ENCODE assay signal across 17 mouse cellular contexts in the genomic region with DNA sequence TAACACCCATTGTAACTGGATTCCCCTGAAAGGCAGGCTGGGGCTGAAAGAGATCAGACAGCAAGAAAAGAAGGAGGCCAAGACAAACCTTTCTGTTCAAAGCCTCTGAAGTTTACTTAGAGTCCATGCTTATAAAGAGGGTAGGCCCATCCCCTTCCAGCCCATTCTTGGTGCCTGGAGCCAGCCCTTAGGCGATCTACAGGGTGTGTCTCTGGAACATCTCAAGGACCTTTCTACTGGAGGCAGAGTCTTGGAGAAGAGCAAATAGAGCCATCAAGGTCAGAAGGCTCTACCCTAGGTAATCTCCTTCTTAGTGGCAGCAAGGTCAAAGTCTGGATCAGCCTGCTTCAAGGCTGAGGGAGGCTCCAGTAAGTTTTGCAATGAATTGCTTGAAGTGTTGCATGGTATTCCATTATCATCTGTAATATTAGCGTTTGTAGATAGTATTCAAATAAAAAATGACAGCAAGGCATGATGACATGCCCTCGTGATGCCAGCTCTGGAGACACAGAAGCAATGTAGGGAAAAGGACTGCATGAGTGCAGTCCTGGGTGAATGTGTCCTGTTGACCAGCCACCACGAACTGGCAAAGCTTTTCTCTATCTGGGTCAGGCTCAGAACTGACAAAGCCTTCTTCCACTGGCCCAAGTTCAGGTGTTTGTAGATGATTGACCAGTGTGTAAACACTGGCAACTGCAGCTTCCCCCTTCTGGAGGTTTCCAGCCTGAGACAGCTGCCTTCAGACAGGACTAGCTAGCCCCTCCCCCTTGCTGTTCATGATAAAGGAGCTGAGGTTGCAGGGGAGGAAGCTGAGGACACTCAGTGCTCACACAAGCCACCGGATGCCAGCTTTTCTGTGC. TPM values are rescaled to one million over a fixed set of nuclear protein-coding genes. Genes with fewer than 3 reads are reported as not detected.
DNase-seq lines count a peak whose midpoint lies in the region; ATAC-seq and TF ChIP-seq lines count a peak whose summit lies in the region.
"Not testable (repeated sequence)": the region's sequence is repeated elsewhere in the genome, so short reads cannot be mapped to it uniquely, and the experiment has no call there.
"Had no signal": no experiment of that assay in that cellular context is flagged by ENCODE, and none has a peak within 500 bp of the region (broad histone marks: within the 10 kb centered on the region; RNA-seq: fewer than 3 reads in every experiment).

No protein-coding gene starts in this region.

- in situ Hi-C loops in Patski (cut with MboI; ENCODE audit: low pct_unique_long_range_greater_than_20kb) = not testable (repeated sequence)

- CTCF ChIA-PET in Patski (lab: Charles Lee) = not testable (repeated sequence)

- WGBS in liver, embryonic 15.5 days (ENCODE audit: insufficient replicate concordance) = 28% methylated on average over 5 of the region's 5 CpGs
- WGBS in stomach, embryonic 16.5 days = 44% methylated on average over 5 of the region's 5 CpGs

- POLR2A ChIA-PET in Patski (lab: Charles Lee) = not testable (repeated sequence)

- H3K27me3 ChIP-seq in Patski; liver, embryonic 15.5 days; stomach, embryonic 16.5 days (ENCODE audit: control insufficient read depth, insufficient read depth, low read length): not testable (repeated sequence)

- peaks cover 12% of the 10 kb centered on the region; the same call in 1 of the 2 replicates for H3K4me1 ChIP-seq in liver, embryonic 15.5 days (replicated peaks)
- H3K4me1 ChIP-seq in stomach, embryonic 16.5 days (ENCODE audit: control insufficient read depth, insufficient read depth, low read length) = not testable (repeated sequence)

- H3K9ac ChIP-seq in liver, embryonic 15.5 days; stomach, embryonic 16.5 days (ENCODE audit: low read length): not testable (repeated sequence)

- peak overlapping the region; percentile 41; the same call in 1 of the 2 replicates for H3K27ac ChIP-seq in liver, embryonic 15.5 days (replicated peaks)
- H3K27ac ChIP-seq in stomach, embryonic 16.5 days (ENCODE audit: low read length) = peak overlapping the region; percentile 73

- H3K36me3 ChIP-seq in liver, embryonic 15.5 days (replicated peaks); stomach, embryonic 16.5 days (ENCODE audit: control insufficient read depth, insufficient read depth, low read length): not testable (repeated sequence)

- not testable (repeated sequence) for H3K4me3 ChIP-seq in liver, embryonic 15.5 days (replicated peaks); stomach, embryonic 16.5 days (replicated peaks; ENCODE audit: low read length)

- peak; percentile 39 for ATAC-seq in Patski
- peak; percentile 79 for ATAC-seq in granulocyte monocyte progenitor cell, adult 5-6 weeks (replicated peaks; ENCODE audit: poor library complexity, severe bottlenecking)
- ATAC-seq in liver, embryonic 15.5 days (ENCODE audit: insufficient read depth) = peak; percentile 58
- peak; percentile 89 for ATAC-seq in stomach, embryonic 16.5 days (ENCODE audit: insufficient read depth, low FRiP score)

- not testable (repeated sequence) for H3K9me3 ChIP-seq in liver, embryonic 15.5 days (replicated peaks); stomach, embryonic 16.5 days (replicated peaks; ENCODE audit: control insufficient read depth, low read length)

- TF ChIP-seq CTCF in Patski (IDR thresholded peaks at IDR 0.05) = not testable (repeated sequence)

- H3K4me2 ChIP-seq in liver, embryonic 15.5 days; stomach, embryonic 16.5 days (ENCODE audit: low read depth, low read length): not testable (repeated sequence)

- DNase-seq in Patski (ENCODE audit: low read depth, low spot score) = not testable (repeated sequence)
- DNase-seq in kidney, adult 11 months = peak; percentile 86
- peak; percentile 78 for DNase-seq in kidney, postnatal 14 days
- DNase-seq in lung, postnatal 25 days (ENCODE audit: low spot score) = peak; percentile 49
- DNase-seq in urinary bladder, postnatal 36 days (ENCODE audit: low spot score in 2 of 2) = peak; percentile 20 to 24

RNA-seq across cellular contexts. Expression of gene Rdh7, which starts 4.8 kb away (rescaled TPM):
- polyA plus RNA-seq in Patski (2021) = not detected
- total RNA-seq in granulocyte monocyte progenitor cell, adult 5-6 weeks (2014; fragmentation: Nextera tagmentation) = not detected in 2 replicates
- total RNA-seq in granulocyte monocyte progenitor cell, adult 5-6 weeks (2017) = not detected in 2 replicates
- polyA plus RNA-seq in liver, embryonic 15.5 days (2015; fragmentation: Nextera tagmentation; extraction: Ambion mirVana) = 8.8 and 15.7 TPM in 2 replicates
- 0.40 and 0.57 TPM in 2 replicates for polyA plus RNA-seq in stomach, embryonic 16.5 days (2015; fragmentation: Nextera tagmentation; extraction: Ambion mirVana)
- total RNA-seq: gastrocnemius, postnatal 14 days; layer of hippocampus, postnatal 36 days; left cerebral cortex, postnatal 4 days had no signal
- polyA plus RNA-seq: embryonic facial prominence, embryonic 12.5 days; heart, embryonic 11.5 days; hindbrain, embryonic 10.5 days; neural tube, embryonic 14.5 days had no signal

RNA-seq across cellular contexts. Expression of gene Sdr9c7, which starts 4.9 kb away (rescaled TPM):
- polyA plus RNA-seq in Patski (2021) = not detected
- total RNA-seq in granulocyte monocyte progenitor cell, adult 5-6 weeks (2014; fragmentation: Nextera tagmentation) = not detected in 2 replicates
- not detected in 2 replicates for total RNA-seq in granulocyte monocyte progenitor cell, adult 5-6 weeks (2017)
- polyA plus RNA-seq in liver, embryonic 15.5 days (2015; fragmentation: Nextera tagmentation; extraction: Ambion mirVana) = not detected in 2 replicates
- polyA plus RNA-seq in stomach, embryonic 16.5 days (2015; fragmentation: Nextera tagmentation; extraction: Ambion mirVana) = 4.4 and 12.2 TPM in 2 replicates
- total RNA-seq: gastrocnemius, postnatal 14 days; layer of hippocampus, postnatal 36 days; left cerebral cortex, postnatal 4 days had no signal
- polyA plus RNA-seq: embryonic facial prominence, embryonic 12.5 days; heart, embryonic 11.5 days; hindbrain, embryonic 10.5 days; neural tube, embryonic 14.5 days had no signal

RNA-seq across cellular contexts. Expression of gene Rdh16f2, which starts 27.1 kb away (rescaled TPM):
- not detected for polyA plus RNA-seq in Patski (2021)
- total RNA-seq in granulocyte monocyte progenitor cell, adult 5-6 weeks (2014; fragmentation: Nextera tagmentation) = not detected in 2 replicates
- total RNA-seq in granulocyte monocyte progenitor cell, adult 5-6 weeks (2017) = not detected in 2 replicates
- polyA plus RNA-seq in liver, embryonic 15.5 days (2015; fragmentation: Nextera tagmentation; extraction: Ambion mirVana) = 0.29 and 0.68 TPM in 2 replicates
- polyA plus RNA-seq in stomach, embryonic 16.5 days (2015; fragmentation: Nextera tagmentation; extraction: Ambion mirVana) = 0.10 TPM in 1 of 2 replicates, not detected in the other
- total RNA-seq: adrenal gland, postnatal 36 days; gastrocnemius, postnatal 14 days; layer of hippocampus, postnatal 36 days; left cerebral cortex, postnatal 4 days had no signal
- polyA plus RNA-seq: embryonic facial prominence, embryonic 12.5 days; heart, embryonic 11.5 days; hindbrain, embryonic 10.5 days; neural tube, embryonic 14.5 days had no signal

RNA-seq across cellular contexts. Expression of gene Rdh19, which starts 43.7 kb away (rescaled TPM):
- polyA plus RNA-seq in Patski (2021) = not detected
- not detected in 2 replicates for total RNA-seq in granulocyte monocyte progenitor cell, adult 5-6 weeks (2014; fragmentation: Nextera tagmentation)
- total RNA-seq in granulocyte monocyte progenitor cell, adult 5-6 weeks (2017) = not detected in 2 replicates
- polyA plus RNA-seq in liver, embryonic 15.5 days (2015; fragmentation: Nextera tagmentation; extraction: Ambion mirVana) = 0.05 TPM in 1 of 2 replicates, not detected in the other
- polyA plus RNA-seq in stomach, embryonic 16.5 days (2015; fragmentation: Nextera tagmentation; extraction: Ambion mirVana) = not detected in 2 replicates
- total RNA-seq: gastrocnemius, postnatal 14 days; layer of hippocampus, postnatal 36 days; left cerebral cortex, postnatal 4 days had no signal
- polyA plus RNA-seq: embryonic facial prominence, embryonic 12.5 days; heart, embryonic 11.5 days; hindbrain, embryonic 10.5 days; large intestine, adult 2 months; neural tube, embryonic 14.5 days had no signal

Comparison
In these comparisons a context has a peak if more than half of its experiments do, and no peak if none do; other contexts are left out.
1. ATAC-seq: peak in every context shown above with its lines; median percentile 89 in stomach, embryonic 16.5 days; 79 in granulocyte monocyte progenitor cell, adult 5-6 weeks; 58 in liver, embryonic 15.5 days; 39 in Patski.